Mouse (Mus musculus): ENCODE measurements around the gene Klf12.

- TF ChIP-seq CTCF (IDR thresholded peaks at IDR 0.05; ENCODE audit: low read depth, low read length) (no peak), POLR2A (IDR thresholded peaks at IDR 0.05; ENCODE audit: extremely low read depth, insufficient read depth, low read length) (no peak)
These were observed 48.9 kb upstream of the Klf12 start for GRCm38 (mm10) chr14:100333369-100333768.
